Mouse (Mus musculus) kidney, postnatal 10 days (tissue): Measurements from ENCODE around the gene Psmd5.
A peak's percentile ranks its signal among the peaks of the same experiment; 100 is the strongest.
"Not testable (repeated sequence)": the region's sequence is repeated elsewhere in the genome, so short reads cannot be mapped to it uniquely, and the experiment has no call there.

Experiments
- DNase-seq: peaks from one replicate; pipeline ENCODE4 v3.0.0; 2021; ENCODE audit warnings: mixed read lengths

Psmd5 gene

GRCm38 (mm10) chr2:34825827-34826459 lies 48.8 kb downstream of the Psmd5 start, which contains the start of gene Fbxw2:
Gene Fbxw2 (minus strand): TSS chr2:34826311.
- DNase-seq = peak; percentile 97

GRCm38 (mm10) chr2:34818492-34818891 lies 56.3 kb downstream of the Psmd5 start:
- no peak for DNase-seq

- DNase-seq = not testable (repeated sequence)
Measured at GRCm38 (mm10) chr2:34815893-34816292, 58.9 kb downstream of the Psmd5 start.

- no peak for DNase-seq
Measured at GRCm38 (mm10) chr2:34812706-34813105, 62.1 kb downstream of the Psmd5 start.

GRCm38 (mm10) chr2:34810775-34811174 lies 64.0 kb downstream of the Psmd5 start:
- DNase-seq = no peak

GRCm38 (mm10) chr2:34809568-34809967 lies 65.2 kb downstream of the Psmd5 start:
- no peak for DNase-seq

- DNase-seq = no peak
Measured at GRCm38 (mm10) chr2:34808057-34808456, 66.7 kb downstream of the Psmd5 start.

GRCm38 (mm10) chr2:34805364-34805950 lies 69.3 kb downstream of the Psmd5 start:
- DNase-seq = no peak

GRCm38 (mm10) chr2:34804815-34805214 lies 70.0 kb downstream of the Psmd5 start:
- no peak for DNase-seq

- DNase-seq = no peak
Measured at GRCm38 (mm10) chr2:34804172-34804571, 70.6 kb downstream of the Psmd5 start.

GRCm38 (mm10) chr2:34803746-34804145 lies 71.0 kb downstream of the Psmd5 start:
- no peak for DNase-seq

- DNase-seq = peak; percentile 48
Measured at GRCm38 (mm10) chr2:34802565-34803245, 72.1 kb downstream of the Psmd5 start.

- peak; percentile 99 for DNase-seq
Measured at GRCm38 (mm10) chr2:34801516-34802482, 73.0 kb downstream of the Psmd5 start.

GRCm38 (mm10) chr2:34800371-34800770 lies 74.4 kb downstream of the Psmd5 start:
- DNase-seq = no peak
